Mouse (Mus musculus) kidney, adult 8-10 months (tissue): ENCODE results near the gene Upk3b.
A peak's percentile ranks its signal among the peaks of the same experiment; 100 is the strongest.

Experiments used
- DNase-seq, 2 experiments: peaks; one replicate each; pipeline ENCODE4 v3.0.0; 2022

Upk3b gene

DNA sequence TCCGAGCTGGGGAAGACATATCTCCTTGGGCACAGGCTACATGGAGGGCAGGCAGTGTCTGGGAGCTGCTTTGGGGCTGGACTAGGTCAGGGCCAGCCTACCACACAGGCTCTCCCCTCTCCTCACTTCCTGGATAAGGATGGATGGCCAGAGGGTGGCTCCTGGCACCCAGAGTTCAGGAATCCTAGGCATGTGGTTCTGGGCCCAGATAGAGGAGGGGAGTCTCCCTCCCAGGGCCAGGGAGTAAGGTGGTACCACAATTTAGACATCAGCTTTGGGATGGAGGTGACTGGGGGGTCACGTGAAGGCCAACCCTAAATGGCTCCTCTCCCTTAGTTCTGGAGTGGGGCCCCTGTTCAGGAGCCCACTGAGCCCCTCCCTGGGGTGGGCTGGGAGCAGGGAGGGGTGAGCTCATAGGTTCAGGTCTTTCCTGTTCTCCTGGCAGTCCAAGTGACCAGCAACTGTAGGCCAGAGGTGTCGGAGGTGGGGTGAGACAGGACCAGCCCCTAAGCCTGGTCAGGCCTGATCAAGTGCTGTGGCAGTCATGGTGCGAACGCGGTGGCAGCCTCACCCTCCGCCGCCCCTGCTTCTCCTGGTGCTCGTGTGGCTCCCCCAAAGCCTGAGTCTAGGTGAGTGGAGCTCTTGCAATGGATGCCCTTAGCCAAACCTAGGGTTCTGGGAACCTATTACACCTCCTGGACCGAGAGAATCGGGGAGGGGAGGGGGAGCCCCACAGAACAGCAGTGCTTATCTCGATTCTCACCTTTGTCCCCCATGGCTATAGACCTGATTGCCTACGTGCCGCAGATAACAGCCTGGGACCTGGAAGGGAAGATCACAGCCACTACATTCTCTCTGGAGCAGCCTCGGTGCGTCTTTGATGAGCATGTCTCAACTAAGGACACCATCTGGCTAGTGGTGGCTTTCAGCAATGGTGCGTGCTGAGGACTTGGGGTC, at the start of gene Upk3b:
Gene Upk3b, plus strand, starts transcription at position 239 of the 957 bp plus-strand sequence.
- no peak for DNase-seq

DNA sequence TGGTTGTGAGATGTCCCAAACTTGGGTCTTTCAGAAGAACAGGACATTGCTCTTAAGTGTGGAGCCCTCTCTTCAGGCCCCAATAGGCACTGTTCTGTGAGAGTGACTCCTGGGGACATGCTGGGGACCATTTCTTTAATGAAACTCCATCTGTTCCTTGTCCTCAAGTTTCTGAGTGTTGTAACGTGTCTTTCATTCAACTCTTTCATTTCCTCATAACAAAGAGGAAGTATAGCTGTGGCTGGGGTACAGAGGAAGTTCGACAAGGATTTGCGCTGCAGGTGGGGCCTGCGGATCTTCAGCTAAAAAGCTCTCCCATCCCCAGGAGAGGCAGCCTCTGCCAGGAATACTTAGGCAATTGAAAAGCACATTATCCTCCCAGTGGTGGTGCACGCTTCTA, 47.7 kb upstream of the Upk3b start:
- no peak for DNase-seq

DNA sequence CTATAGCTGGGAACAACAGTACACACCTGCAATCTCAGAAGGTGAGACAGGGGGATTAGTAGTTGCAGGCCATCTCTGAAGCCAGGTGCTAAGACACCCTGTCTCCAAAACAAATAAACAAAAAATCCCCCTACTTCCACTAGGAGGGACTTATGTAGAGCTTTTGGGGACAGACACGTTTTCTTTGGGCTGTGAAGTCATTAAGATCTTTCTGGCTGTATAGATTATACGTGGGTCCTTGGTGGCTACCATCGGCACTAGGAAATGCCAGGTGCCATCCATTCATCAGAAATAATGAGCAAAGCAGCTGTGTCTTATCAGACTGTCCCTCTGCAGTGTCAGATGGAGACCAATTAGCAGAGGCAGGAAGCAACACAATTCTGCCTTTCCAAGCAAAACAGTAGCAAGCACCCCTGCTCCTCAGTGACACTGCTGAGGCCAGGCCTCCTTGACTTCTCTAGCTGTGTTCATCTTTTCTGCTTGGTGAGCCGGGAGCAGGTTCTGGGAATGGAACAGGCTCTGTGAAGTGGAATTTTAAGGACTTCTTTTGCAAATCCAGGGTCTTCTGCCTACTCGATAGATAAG, 44.8 kb upstream of the Upk3b start:
- DNase-seq: peak in 1 of 2 experiments; percentile 9

DNA sequence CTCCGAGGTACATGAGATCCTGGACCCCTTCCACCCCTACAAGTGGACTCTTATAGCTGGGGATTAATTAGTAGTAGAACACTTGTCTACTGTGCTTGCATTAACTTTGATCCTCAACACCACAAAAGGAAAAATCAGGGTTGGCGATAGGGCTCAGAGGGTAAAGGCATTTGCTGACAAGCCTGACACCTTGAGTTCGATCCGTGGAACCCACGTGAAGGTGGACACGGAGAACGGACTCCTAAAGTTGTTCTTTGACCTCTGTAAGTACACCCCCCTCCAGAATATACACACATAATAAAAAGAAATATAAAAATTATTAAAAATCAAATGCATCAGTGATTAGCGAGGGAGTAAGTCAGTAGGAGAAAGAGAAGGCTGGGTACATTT, 44.0 kb upstream of the Upk3b start:
- DNase-seq: no peak

DNA sequence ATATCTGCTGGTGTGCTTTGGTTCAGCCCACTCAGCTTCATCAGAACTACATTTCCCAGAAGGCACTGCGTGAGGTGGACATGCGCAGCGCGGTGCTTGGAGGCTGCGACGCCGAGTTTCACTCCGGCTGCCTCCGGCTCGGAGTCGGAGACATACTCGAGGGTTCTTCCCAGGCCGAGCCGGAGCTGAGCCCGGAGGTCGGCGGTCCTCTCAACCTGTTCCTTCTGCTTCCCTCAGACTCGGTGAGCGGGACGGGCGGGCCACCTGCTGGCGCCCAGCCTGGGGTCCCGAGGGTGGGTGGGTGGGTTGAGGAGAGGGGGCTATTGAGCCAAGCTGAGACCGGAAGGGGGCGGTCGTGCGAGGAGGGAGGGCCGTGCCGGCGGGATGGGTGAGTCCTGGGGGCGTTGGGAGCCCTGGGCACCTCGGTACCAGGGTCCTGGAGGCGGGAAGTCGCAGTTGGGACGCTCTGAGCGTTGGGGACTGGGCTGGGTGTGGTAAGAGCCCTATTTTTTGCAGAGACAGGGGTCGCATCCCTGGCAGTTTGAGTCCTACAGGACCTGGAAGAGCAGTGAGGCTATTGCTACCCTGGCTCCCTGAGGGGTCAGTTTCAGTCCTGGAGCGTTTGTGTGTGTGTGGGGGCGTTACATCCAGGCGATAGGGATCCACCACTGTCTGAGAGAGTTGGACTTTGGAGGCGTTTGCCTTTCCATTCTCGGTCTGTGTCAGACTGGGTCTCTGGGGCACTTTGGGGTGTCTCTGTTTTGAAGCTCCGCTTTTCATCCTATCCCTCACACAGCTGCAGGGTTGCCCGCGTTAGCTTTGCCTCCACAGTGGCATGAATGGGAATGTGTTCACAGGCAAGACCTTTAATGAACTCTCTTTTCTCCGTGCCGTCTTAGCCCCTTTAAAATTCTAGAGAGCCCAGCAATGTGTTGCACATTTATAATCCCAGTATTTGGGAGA, 43.3 kb upstream of the Upk3b start, which contains the start of gene Dtx2:
Gene Dtx2, plus strand, starts transcription at position 76 of the 963 bp plus-strand sequence.
- peak; percentile 83 to 89 for DNase-seq

DNA sequence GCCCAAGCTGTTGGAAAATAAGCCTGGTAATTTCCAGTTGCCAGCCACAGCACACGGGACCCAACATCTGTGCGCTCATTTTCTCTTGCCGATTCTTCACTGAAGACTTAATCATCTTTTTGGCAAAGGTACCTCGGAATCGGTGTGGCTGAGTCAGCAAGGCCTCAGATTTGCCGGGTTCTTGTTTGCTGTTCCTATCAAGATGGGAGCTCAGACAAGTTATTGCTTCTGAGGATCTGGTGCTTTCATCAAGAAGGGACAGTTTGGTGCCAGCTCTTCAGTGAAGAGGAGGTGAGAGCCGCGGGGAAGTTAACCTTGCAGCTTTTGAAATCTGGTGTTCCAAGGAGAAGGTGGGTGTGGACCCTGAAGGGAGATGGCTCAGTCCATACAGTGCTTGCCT, 42.1 kb upstream of the Upk3b start:
- DNase-seq: no peak

DNA sequence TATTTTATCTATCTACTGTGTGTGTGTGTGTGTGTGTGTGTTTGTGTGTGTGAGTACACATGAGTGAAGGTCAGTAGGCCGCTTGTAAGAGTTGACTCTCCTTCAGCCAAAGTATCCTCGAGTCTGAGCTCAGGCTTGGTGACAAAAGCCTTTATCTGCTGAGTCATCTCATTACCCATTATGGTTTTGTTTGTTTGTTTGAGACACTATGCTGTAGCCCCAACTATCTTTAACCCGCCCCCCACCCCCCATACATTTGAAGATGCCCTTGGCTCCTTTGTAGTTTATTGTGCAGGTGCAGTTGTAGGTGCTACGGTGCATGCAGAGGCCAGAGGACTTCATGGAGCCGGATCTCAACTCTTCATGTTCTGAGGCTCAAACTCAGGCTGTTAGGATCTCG, 37.1 kb upstream of the Upk3b start:
- DNase-seq: no peak

DNA sequence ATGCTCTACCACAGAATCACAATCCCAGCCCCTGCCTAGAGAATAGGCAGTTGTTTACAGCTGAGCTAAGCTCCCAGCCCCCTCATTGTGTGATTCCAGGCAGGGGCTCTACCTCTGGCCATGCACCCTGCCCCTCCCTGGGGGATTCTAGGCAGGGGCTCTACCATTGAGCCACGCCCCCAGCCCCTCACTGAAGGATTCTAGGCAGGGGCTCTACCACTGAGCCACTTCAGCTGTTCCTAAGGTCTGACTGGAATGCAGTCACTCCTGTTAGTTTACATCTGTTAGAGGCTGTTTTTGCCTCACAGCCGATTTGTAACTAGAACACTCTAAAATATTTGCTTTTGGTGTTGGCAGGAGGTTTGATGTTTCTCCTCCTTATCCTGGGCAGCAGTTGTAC, 36.0 kb upstream of the Upk3b start:
- DNase-seq: no peak

DNA sequence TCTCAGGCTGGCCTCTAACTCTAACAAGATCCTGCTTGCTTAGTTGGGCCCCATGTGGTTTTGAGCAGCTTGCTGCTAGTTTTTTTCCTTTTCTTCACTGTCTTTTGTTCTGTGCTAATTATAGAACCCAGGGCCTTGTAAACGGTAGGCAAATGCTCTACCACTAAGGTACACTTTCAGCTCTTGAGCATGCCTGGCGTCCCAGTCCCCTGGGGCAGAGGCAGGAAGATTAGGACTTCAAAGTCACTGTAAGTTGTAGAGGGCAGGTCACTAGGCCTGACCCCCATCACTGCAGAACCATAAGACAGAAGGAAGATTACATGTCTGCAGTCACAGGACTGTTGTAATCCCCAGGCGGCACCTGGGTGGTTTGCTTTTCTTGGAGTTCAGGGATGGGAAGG, 35.5 kb upstream of the Upk3b start:
- DNase-seq: no peak

DNA sequence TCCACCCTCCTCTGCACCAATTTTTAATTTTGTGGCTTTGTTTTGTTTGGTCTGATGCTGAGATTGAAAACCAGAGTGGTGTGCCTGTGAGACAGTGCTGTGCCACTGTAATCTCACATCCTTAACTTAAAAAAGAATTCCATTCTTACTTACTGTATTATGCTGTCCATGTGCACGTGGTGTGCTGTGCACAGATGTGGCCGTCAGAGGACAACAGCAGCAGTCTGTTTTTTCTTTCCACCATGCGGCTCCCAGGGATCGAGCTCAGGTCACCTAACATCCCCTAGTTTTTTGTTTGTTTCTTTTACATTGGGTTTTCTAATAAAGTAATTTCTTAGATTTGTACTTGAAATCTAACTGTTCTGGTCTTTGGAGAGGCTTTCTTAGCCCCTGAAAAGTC, 33.8 kb upstream of the Upk3b start:
- no peak for DNase-seq

DNA sequence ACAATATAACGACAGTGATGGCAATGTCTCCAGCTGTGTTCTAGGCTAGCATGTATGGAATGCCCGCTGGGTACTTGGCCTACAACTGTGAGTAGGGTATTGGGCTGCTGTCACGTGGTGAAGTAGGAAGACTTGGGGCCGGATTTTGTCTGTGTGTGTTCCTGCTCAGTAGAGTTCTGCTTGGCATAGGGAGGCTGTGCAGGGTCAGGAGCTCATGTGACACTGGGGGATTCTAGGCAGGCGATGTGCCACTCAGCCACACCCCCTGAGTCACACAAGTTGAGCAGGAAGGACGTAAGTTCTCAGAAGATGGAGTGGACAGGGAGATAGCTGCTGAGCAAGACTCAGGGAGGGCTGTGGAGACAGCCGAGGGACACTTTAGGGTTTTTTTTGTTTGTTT, 30.6 kb upstream of the Upk3b start:
- DNase-seq: no peak

DNA sequence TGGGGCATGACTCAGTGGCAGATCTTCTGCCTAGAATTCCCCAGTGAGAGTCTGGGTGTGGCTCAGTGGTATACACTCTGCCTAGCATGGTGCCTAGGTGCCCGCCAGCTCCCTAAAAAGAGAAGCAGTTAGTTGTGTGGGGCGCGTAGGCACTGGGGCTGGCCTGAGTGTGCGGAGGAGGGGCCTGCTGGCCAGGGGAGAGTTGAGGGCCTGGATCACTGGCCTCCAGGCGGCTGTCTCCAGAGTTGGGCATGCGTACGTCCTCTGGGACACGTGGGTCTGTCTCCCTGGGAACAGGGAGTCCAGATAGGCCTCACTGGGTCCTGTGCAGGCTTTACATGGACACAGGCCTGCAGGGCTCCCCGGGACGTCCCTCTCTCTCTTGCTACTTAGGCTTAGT, 23.4 kb upstream of the Upk3b start:
- peak; percentile 35 to 49 for DNase-seq

DNA sequence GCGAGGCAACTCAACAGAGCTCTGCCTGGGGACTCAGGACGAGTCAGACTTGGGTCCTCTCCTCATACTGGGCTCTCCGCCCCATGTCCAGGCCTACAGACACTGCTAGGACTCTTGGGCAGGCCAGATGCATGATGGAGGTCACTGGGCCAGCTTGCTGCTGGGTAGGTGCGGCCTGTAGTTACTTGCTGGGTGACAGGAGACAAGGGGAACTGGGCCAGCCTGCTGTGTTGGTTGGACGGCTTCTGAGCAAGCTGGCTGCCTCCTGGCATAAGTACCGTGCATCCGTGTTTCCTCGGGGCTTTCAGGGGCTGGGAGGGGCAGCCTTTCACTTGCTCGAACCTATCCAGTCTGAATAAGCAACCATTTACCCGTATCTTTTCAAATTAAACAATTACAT, 22.7 kb upstream of the Upk3b start:
- DNase-seq: peak in 1 of 2 experiments; percentile 12

DNA sequence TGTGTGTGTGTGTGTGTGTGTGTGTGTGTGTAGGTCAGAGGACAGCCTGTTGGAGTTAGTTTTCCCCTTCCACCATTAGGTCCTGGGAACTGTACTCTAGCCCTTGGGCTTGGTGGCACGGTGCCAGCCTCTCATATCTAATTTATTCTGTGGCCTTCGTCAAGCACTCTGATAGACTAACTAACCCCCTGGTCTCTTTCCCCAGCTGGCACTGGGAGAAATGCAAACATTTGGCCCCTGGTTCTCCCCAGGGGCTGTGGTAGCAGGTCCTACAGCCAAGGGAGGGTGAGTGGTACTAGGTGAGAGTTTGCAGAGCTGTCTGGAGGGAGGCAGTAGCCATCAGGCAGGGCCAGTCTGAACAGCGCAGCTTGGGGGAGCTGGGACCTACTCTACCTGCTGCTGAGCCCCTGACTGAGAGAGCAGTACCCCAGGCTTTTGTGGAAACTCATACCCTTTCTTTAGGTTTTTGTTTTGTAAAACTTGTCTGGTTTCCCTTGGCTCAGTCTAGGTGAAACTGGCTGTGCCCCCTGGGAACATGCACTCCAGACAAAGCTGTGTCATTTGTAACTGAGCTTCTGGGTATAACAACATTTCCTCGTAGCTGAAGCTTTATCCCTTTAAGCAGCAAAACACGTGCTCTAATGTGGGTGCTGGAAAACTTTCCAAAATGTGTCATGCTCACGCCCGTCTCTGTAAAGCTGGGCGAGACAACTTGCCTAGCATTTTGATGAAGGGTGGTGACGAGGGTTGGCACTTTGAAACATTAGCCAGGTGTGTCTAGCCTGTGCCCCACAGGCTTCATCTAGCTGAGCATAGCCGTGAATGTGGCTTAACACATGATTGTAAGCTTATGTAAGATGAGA, 22.1 kb upstream of the Upk3b start:
- DNase-seq: peak; percentile 54 to 60

DNA sequence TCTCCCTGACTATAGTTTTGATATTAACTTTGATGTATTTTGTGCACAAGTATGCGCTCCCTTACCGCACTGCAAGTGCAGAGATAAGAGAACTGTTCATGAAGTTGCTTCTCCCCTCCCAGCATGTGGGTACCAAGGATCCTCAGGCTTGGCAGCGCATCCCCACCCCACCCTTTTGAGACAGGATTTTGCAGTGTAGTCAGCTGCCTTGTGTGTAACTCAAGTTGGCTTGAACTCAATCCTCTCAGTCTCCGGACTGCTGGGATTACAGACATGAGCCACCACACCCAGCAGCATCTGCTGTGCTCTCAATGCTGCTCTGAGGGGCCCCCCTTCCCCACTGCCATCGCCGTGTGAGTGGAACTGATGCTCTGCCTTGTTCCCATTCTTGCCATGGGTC, 21.0 kb upstream of the Upk3b start:
- DNase-seq: no peak

DNA sequence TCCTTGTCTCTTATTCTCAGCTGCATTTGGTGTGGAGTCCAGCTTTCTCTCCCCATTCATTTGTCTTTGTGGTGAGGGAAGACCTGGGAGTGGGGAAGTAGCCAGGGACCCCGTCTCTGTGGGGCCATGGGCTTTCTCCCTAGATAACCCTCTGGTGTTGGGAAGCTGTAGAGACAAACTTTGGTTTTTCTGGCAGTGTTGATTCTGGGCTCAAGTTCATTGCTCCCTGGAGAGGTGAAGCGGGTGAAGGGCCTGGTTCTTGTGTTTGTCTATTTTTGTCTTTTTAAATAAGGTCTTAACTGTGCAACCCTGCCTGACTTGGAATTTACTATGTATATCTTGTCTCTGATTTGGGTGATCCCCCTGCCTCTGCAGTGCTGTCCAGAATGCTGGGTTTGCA, 19.6 kb upstream of the Upk3b start:
- DNase-seq: no peak

DNA sequence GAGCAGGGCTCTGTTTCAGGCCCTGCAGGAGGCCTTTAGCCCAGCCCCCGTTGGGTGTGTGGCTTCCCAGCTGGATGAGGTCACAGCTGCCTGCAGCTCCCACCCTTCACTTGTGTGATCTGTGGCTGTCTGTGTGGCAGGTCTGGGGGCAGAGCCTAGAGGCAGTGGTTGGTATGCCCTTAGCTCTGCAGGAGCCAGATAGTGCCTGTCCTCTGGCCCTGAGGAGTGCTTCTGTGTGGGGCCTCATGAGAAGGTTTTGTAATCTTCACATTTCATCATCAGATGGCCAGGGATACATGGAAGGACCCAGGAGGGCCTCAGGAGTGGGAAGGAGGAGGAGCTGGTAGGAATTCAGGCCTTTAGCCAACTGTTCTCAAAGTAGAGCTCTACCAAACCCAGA, 18.4 kb upstream of the Upk3b start:
- no peak for DNase-seq

DNA sequence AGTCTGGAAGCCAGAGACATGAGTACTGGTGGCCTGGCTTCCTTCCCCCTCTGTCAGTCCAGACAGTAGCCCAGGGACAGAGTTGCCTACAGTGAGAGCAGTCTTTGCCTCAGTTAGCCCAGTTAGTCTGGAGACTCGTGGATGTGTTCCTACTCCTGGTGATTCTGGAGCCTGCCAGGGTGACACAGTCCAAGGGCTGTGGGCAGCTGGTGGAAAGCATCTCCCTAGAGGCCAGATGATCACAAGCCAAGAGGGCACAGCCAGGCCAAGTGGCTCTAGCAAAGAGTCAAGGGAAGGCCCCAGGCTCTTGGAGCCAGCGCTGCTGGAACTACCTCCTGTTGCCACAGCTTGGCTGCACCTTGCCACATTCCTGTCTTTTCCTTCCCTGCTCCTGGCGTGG, 12.6 kb upstream of the Upk3b start:
- no peak for DNase-seq

DNA sequence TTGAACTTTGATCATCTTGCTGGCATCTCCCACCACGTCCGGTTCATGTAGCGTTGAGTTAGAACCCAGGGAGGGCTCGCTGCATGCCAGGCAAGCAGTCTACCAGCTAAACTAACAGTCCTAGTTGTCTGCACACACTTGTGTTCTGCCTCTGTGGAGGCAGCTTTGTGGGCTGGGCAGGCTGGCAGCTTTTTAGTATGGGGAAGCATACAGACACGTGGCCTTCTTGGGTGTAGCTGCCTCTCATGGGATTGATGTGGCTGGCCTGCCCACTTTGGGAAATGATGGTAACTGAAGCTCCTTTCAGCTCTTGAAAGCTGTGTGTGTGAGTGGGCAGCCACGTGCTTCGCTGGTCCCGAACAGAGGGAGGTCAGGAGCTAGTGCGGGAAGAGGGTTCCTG, 11.4 kb upstream of the Upk3b start:
- DNase-seq: no peak

DNA sequence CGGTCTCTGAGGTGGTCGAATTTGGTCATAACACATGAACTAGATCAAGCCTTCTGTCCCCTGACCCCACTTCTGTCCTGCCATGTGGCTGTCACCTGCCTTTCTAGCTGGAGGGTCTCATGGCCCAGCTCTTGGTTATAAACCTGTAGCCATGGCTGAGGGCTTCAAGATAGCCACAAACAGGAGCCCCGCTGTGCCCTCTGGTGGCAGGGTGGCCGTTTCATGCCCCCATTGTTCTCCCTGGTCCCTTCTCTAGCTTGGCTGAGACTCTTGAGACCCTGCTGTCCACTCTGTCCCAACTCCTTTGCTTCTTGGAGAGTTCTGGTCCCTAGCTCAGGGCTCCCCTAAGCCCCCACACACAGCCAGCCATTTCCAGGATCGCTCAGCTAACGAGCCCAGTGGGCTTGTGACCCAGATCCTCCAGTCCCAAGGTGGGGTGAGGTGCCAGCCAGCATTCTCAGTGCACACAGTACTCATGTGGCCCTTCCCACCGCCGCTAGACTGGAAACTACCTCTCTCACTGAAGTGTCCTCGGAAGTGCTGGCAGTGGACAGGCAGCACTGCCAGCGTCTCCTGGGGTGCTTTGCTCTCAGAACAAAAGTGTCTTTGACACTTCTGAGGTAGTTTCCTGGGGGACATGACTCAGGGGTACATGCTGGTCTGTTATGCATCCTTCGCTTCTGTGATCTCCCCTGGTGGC, 10.5 kb upstream of the Upk3b start:
- no peak for DNase-seq

DNA sequence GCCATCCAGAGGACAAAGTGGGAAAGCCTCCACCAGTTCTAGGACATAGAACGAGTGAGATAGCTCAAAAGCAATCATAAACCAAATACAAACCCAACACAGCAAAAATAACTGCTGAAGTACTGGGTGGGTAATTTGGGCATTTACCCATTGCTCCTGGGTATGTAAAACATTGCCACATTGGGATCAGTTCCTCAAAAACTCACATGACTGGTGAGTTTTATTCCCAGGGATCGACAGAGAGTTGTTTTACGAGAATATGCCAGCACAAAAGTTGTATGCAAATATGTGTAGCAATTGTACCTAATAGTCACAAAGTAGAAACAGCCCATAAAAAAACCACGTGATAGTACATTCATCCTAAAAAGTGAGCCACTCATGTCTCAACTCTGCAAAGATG, 3.4 kb upstream of the Upk3b start:
- DNase-seq: no peak

DNA sequence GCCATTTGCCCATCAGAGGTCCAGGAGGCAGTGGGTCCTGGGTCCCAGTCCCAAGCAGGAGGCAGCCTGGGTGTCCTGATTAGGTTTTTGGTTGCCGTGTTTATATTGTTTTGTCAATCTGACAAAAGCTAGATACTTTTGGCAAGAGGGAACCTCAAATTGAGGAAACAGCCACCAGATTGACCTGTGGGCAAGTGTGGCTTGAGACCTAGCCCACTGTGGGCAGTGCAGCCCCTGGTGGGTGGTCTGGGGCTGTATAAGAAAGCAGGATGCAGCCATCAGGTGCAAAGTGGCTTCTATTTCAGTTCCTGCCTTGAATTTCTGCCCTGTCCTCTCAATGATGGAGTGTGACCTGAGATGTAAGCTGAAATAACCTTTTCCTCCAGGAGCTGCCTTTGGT, 3.0 kb upstream of the Upk3b start:
- DNase-seq: no peak
